In the genomic region with DNA sequence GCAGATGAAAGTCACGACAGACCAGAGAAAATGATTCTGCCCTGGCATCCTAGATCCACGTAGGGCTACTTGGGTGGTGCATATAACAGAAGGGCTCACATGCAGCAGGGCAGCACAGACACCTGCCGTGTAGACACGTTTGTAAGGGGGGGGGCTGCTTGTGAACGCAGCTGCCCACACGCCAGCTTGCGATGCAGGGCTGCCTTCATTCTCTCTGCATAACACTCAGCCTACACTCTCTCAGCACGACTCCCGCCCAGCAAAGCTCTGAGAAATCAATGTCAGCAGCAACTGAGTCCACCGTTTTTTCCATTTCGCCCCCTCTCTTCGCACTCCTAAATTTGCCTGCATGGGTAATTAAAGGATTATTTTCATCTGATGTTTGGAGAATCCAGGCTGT, we compare ENCODE assay signal across 11 mouse cellular contexts. TPM values are rescaled to one million over a fixed set of nuclear protein-coding genes. Genes with fewer than 3 reads are reported as not detected.
DNase-seq lines count a peak whose midpoint lies in the region; ATAC-seq and TF ChIP-seq lines count a peak whose summit lies in the region.
"Had no signal": no experiment of that assay in that cellular context is flagged by ENCODE, and none has a peak within 500 bp of the region (broad histone marks: within the 10 kb centered on the region; RNA-seq: fewer than 3 reads in every experiment).

No protein-coding gene starts in this region.

- no peak overlapping the region for H3K4me3 ChIP-seq in forebrain, postnatal 0 days (ENCODE audit: low read depth, low read length)
- H3K4me3 ChIP-seq in forebrain, embryonic 11.5 days (ENCODE audit: low read depth, low read length): no peak overlapping the region

- peaks cover 5% of the 10 kb centered on the region; the same call in 1 of the 2 replicates for H3K4me1 ChIP-seq in forebrain, postnatal 0 days (ENCODE audit: insufficient read depth)
- H3K4me1 ChIP-seq in forebrain, embryonic 11.5 days (replicated peaks; ENCODE audit: control insufficient read depth, insufficient read depth, low read length): no peaks in the 10 kb centered on the region

- H3K27ac ChIP-seq in forebrain, postnatal 0 days (ENCODE audit: low read depth, low read length): no peak overlapping the region
- no peak overlapping the region for H3K27ac ChIP-seq in forebrain, embryonic 11.5 days (ENCODE audit: low read depth, low read length)

- H3K9me3 ChIP-seq in forebrain, postnatal 0 days (ENCODE audit: low read length): no peaks in the 10 kb centered on the region
- H3K9me3 ChIP-seq in forebrain, embryonic 11.5 days (ENCODE audit: control insufficient read depth, low read length): no peaks in the 10 kb centered on the region

- peak; percentile 39 for DNase-seq in forebrain, postnatal 0 days
- no peak for DNase-seq in forebrain, embryonic 11.5 days (ENCODE audit: low spot score)
- DNase-seq in frontal cortex, adult 2 months (ENCODE audit: extremely low spot score in 1 of 2, low spot score in 1 of 2): peak; percentile 90
- DNase-seq in layer of hippocampus, postnatal 36 days: peak; percentile 56 to 58
- peak; percentile 92 for DNase-seq in right cerebral cortex, adult 18-20 months
- no peak for DNase-seq in gastrocnemius, postnatal 10 days
- DNase-seq in lung, postnatal 25 days (ENCODE audit: low spot score): no peak
- no peak for DNase-seq in adrenal gland, postnatal 14 days
- DNase-seq: heart, postnatal 10 days had no signal

- WGBS in forebrain, postnatal 0 days: 55% methylated on average over 12 of the region's 12 CpGs
- 79% methylated on average over 12 of the region's 12 CpGs for WGBS in forebrain, embryonic 11.5 days

- no peaks in the 10 kb centered on the region for H3K27me3 ChIP-seq in forebrain, postnatal 0 days (ENCODE audit: insufficient read depth, low read length)
- no peaks in the 10 kb centered on the region for H3K27me3 ChIP-seq in forebrain, embryonic 11.5 days (ENCODE audit: control insufficient read depth, insufficient read depth, low read length)

- H3K9ac ChIP-seq in forebrain, postnatal 0 days: no peak overlapping the region
- no peak overlapping the region for H3K9ac ChIP-seq in forebrain, embryonic 11.5 days (ENCODE audit: low read length)

- ATAC-seq in forebrain, postnatal 0 days: peak; percentile 50
- ATAC-seq in forebrain, embryonic 11.5 days (replicated peaks; ENCODE audit: low FRiP score): no peak
- ATAC-seq: activated CD4-positive, CD25-positive, alpha-beta regulatory T cell, adult 4 months; intestine, embryonic 16.5 days had no signal

- no peak for TF ChIP-seq CTCF in forebrain, postnatal 0 days (IDR thresholded peaks at IDR 0.05; ENCODE audit: low read depth)

- H3K36me3 ChIP-seq in forebrain, postnatal 0 days (ENCODE audit: insufficient read depth): no peaks in the 10 kb centered on the region
- H3K36me3 ChIP-seq in forebrain, embryonic 11.5 days (ENCODE audit: control insufficient read depth, insufficient read depth, low read length): no peaks in the 10 kb centered on the region

- H3K4me2 ChIP-seq in forebrain, postnatal 0 days (ENCODE audit: low read depth): no peak overlapping the region
- H3K4me2 ChIP-seq in forebrain, embryonic 11.5 days (ENCODE audit: low read depth, low read length, severe bottlenecking): no peak overlapping the region

RNA-seq across cellular contexts. Expression of a gene that starts 23.5 kb away (rescaled TPM):
- 277 and 344 TPM in 2 replicates for total RNA-seq in forebrain, postnatal 0 days (2014; rRNA removed)
- polyA plus RNA-seq in forebrain, postnatal 0 days (2015; fragmentation: Nextera tagmentation; extraction: Ambion mirVana): 347 and 444 TPM in 2 replicates
- polyA plus RNA-seq in forebrain, embryonic 11.5 days (2014; fragmentation: Nextera tagmentation; extraction: Ambion mirVana): 38.2 and 44.1 TPM in 2 replicates
- polyA plus RNA-seq in frontal cortex, adult 2 months (2012; rRNA removed): 1,241 and 1,286 TPM in 2 replicates
- 1,000 to 10,000 TPM; 1,684 to 1,758 TPM for total RNA-seq in layer of hippocampus, postnatal 36 days (2021)
- total RNA-seq in gastrocnemius, postnatal 10 days (2021): 10 to 100 TPM; 20.6 to 21.8 TPM
- 32.3 and 37.4 TPM in 2 replicates for total RNA-seq in adrenal gland, postnatal 14 days (2021)

Comparison
In these comparisons a context has a peak if more than half of its experiments do, and no peak if none do; other contexts are left out.
1. DNase-seq: peak in forebrain, postnatal 0 days (single experiment), frontal cortex, adult 2 months (2 of 2), layer of hippocampus, postnatal 36 days (2 of 2) and right cerebral cortex, adult 18-20 months (single experiment); none in forebrain, embryonic 11.5 days (single experiment), gastrocnemius, postnatal 10 days (single experiment), lung, postnatal 25 days (single experiment) and adrenal gland, postnatal 14 days (single experiment).